Mouse (Mus musculus) brain, embryonic 14.5 days (tissue): ENCODE results near the gene Lpar1.

Source experiments
- CTCF ChIP-seq: fragments of 200-500 bp; IDR thresholded peaks from 2 replicates; pipeline ENCODE4 v1.5.1; 2012; ENCODE audit warnings: inconsistent platforms, mild to moderate bottlenecking, moderate library complexity, borderline replicate concordance; ENCODE audit not compliant: insufficient read depth, insufficient read length; ENCODE audit errors: extremely low read depth
- POLR2A ChIP-seq: fragments of 200-500 bp; IDR thresholded peaks from 2 replicates; pipeline ENCODE4 v1.6.1; 2012; ENCODE audit warnings: mild to moderate bottlenecking, inconsistent platforms, borderline replicate concordance; ENCODE audit not compliant: poor library complexity, insufficient read depth, insufficient read length, severe bottlenecking; ENCODE audit errors: extremely low read depth

DNA sequence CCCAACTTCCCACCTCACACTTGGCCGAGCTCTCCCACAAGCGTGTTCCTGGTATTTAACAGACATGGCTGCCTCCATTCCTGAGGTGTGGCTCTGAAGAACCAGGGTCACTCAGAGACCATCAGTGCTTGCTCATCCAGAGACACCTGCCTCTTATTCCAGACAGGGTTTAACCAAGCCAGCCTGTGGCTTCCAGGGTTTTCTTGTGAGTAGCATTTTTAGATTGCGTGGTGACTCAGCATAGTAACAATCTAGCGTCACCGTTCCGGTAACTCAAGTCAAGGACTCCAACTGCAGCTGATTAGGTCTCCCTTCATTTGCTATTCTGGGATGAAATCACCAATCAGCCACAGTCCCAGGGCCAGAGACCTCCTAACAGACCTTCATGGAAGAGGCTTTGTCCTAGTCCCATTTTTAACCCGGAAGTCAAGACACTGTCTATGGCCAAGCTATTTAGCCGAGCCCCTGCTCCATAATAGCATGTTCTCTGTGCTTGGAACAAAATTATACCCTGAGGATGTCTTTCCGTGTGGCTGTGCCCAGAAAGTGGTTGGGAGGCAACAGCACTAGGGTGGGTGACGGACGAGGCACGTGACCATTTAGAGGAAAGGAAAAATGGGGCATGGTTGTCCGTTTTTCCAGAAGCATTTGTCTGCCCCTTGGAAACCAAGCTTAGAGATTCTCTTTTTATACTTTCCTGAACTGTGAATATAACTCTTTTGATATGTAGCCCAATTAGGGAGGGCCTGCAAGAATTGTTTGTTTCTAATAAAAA, 89.1 kb downstream of the Lpar1 start:
- TF ChIP-seq CTCF = no peak
- TF ChIP-seq POLR2A = no peak
